Mouse (Mus musculus) C2C12 (cell line): ENCODE measurements around the gene Ttll12. TPM values are rescaled to one million over a fixed set of nuclear protein-coding genes. Genes with fewer than 3 reads are reported as not detected.
A peak's percentile ranks its signal among the peaks of the same experiment; 100 is the strongest.

Source experiments
- H3K27me3 ChIP-seq: one replicate; pipeline ENCODE4 v1.6.1; 2011; ENCODE audit not compliant: control insufficient read depth, insufficient read depth, insufficient read length
- H3K36me3 ChIP-seq: one replicate; pipeline ENCODE4 v1.6.1; 2011; ENCODE audit not compliant: control insufficient read depth, insufficient read depth
- H3K4me3 ChIP-seq: one replicate; pipeline ENCODE4 v1.5.1; 2011; ENCODE audit warnings: mild to moderate bottlenecking, control low read depth; ENCODE audit not compliant: poor library complexity, insufficient read depth, severe bottlenecking
- H3K79me2 ChIP-seq: one replicate; pipeline ENCODE4 v1.6.1; 2011; ENCODE audit not compliant: control insufficient read depth, insufficient read depth
- H3K79me3 ChIP-seq: one replicate; pipeline ENCODE4 v1.6.1; 2011; ENCODE audit warnings: low read depth, control low read depth
- H3ac ChIP-seq: one replicate; pipeline ENCODE3; 2011; ENCODE audit warnings: low read depth; ENCODE audit not compliant: control insufficient read depth, insufficient read length
- CEBPB ChIP-seq: IDR thresholded peaks from one replicate; pipeline ENCODE4 v1.6.1; 2011; ENCODE audit warnings: low read depth, mild to moderate bottlenecking, control low read depth, moderate library complexity
- CTCF ChIP-seq: IDR thresholded peaks from one replicate; pipeline ENCODE4 v1.5.1; 2011; ENCODE audit not compliant: control insufficient read depth, insufficient read depth, insufficient read length
- FOSL1 ChIP-seq: IDR thresholded peaks from one replicate; pipeline ENCODE4 v1.8.0; 2011; ENCODE audit warnings: mild to moderate bottlenecking, low read length; ENCODE audit not compliant: poor library complexity, insufficient read depth, severe bottlenecking
- MAX ChIP-seq: IDR thresholded peaks from one replicate; pipeline ENCODE4 v1.6.1; 2011; ENCODE audit warnings: mild to moderate bottlenecking, control low read depth
- MYOD1 ChIP-seq: IDR thresholded peaks from one replicate; pipeline ENCODE4 v1.6.1; 2011; ENCODE audit warnings: low read depth; ENCODE audit not compliant: control insufficient read depth, insufficient read length
- MYOG ChIP-seq: IDR thresholded peaks from one replicate; pipeline ENCODE4 v1.6.1; 2011; ENCODE audit not compliant: control insufficient read depth, insufficient read length; ENCODE audit errors: extremely low read depth
- USF1 ChIP-seq: IDR thresholded peaks from one replicate; pipeline ENCODE4 v1.6.1; 2011; ENCODE audit warnings: low read depth, mild to moderate bottlenecking, control low read depth, moderate library complexity
- polyA plus RNA-seq: library from polyadenylated mRNA; unstranded; fragments of >200 nt; fragmentation: generic; extraction: Trizol; gene quantifications from one replicate; pipeline ENCODE4 v1.2.1, GENCODE M21; 2012; ENCODE audit warnings: missing spikeins

Ttll12 gene
- polyA plus RNA-seq, 1 experiment, result 84.8 TPM

DNA sequence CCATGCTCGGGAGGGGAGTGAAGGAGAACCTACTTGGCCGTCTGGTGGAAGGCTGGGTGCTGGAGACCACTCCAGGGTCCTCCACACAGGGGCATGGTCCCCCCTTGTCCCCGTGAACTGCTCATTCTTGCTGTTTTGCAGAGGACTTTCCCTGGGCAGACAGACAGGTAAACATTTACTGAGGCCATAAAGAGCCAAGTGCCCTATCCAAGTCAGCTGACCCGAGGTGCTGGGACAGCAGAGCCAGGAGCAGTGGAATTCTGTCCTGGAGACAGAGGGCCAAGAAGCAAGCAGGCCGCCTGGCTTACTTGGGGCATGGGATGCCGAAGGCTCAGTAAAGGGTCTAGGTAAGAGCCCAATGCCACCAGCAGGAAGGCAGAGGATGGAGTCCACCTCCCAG lies 64.3 kb downstream of the Ttll12 start:
- Histone ChIP-seq H3K79me2 (no peaks in the 10 kb centered on the region), H3K4me3 (no peak overlapping the region), H3ac (no peak overlapping the region), H3K27me3 (peaks cover 18% of the 10 kb centered on the region), H3K79me3 (no peaks in the 10 kb centered on the region), H3K36me3 (no peaks in the 10 kb centered on the region)
- TF ChIP-seq MYOG (no peak), MYOD1 (no peak), MAX (no peak), CEBPB (no peak), FOSL1 (no peak), CTCF (no peak), USF1 (no peak)

- no peak overlapping the region for H3ac ChIP-seq
- H3K36me3 ChIP-seq, result no peaks in the 10 kb centered on the region
- H3K4me3 ChIP-seq, result no peak overlapping the region
- H3K27me3 ChIP-seq, result peaks cover 18% of the 10 kb centered on the region
- no peaks in the 10 kb centered on the region for H3K79me3 ChIP-seq
- no peaks in the 10 kb centered on the region for H3K79me2 ChIP-seq
- TF ChIP-seq CTCF (no peak), MYOG (no peak), FOSL1 (no peak), CEBPB (no peak), MYOD1 (no peak), MAX (no peak), USF1 (no peak)
These were observed 64.7 kb downstream of the Ttll12 start for GRCm38 (mm10) chr15:83530233-83530632.

- Histone ChIP-seq H3K27me3 (peaks cover 18% of the 10 kb centered on the region), H3K36me3 (no peaks in the 10 kb centered on the region), H3ac (no peak overlapping the region), H3K4me3 (no peak overlapping the region), H3K79me2 (no peaks in the 10 kb centered on the region), H3K79me3 (no peaks in the 10 kb centered on the region)
- no peak for TF ChIP-seq USF1
- no peak for TF ChIP-seq MAX
- TF ChIP-seq FOSL1, result no peak
- TF ChIP-seq CTCF, result no peak
- no peak for TF ChIP-seq MYOD1
- TF ChIP-seq CEBPB, result no peak
- no peak for TF ChIP-seq MYOG
These were observed 65.2 kb downstream of the Ttll12 start for GRCm38 (mm10) chr15:83529765-83530164.

DNA sequence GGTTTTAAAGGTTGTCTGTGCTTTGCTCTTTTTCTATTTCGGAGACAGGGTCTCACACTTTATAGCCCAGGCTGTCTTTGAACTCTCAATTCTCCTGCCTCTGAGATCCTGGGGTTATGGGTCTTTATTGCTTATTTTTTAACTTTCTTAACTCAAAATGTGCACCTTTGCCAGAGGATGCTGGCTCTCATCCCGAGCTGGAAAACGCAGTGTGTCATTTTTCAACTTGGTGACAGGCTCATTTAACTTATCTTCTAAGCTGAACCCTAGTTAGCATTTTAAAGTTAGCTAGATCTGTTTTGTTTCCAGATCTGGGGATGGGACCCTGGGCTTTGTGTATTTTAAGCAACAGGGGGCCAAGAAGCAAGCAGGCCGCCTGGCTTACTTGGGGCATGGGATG lies 66.1 kb downstream of the Ttll12 start:
- Histone ChIP-seq H3K79me3 (no peaks in the 10 kb centered on the region), H3K27me3 (peaks cover 18% of the 10 kb centered on the region)

DNA sequence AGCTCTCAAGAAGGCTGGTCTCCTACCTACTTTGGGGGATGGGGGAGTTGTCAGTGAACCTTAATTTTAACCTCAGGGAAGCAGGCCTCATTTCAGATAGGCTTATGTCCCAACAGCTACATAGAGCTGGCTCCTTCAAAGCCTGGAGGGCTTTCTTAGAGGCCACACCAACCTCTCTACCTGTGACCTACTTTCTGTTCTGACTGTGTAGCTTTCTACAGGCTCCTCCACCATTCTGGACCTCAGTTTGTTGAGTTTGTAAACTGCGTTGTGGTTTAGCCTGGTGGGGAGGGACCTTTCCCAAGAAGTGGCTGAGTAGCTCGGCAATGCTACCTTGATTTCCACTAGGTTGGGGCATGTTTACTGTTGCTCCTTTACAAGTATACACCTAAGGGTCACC lies 67.2 kb downstream of the Ttll12 start:
- TF ChIP-seq CEBPB (no peak), FOSL1 (no peak), CTCF (no peak), MYOD1 (no peak), MYOG (no peak), MAX (no peak), USF1 (no peak)
- no peaks in the 10 kb centered on the region for H3K79me2 ChIP-seq
- H3K4me3 ChIP-seq, result no peak overlapping the region
- no peaks in the 10 kb centered on the region for H3K36me3 ChIP-seq
- H3ac ChIP-seq, result no peak overlapping the region
- H3K27me3 ChIP-seq, result peaks cover 18% of the 10 kb centered on the region
- no peaks in the 10 kb centered on the region for H3K79me3 ChIP-seq

More for the DNA sequence above, 66.1 kb downstream of the Ttll12 start:
- no peak overlapping the region for H3K4me3 ChIP-seq
- no peak overlapping the region for H3ac ChIP-seq
- no peaks in the 10 kb centered on the region for H3K36me3 ChIP-seq
- H3K79me2 ChIP-seq, result no peaks in the 10 kb centered on the region
- TF ChIP-seq MYOD1 (no peak), USF1 (no peak), FOSL1 (no peak), CEBPB (no peak), MAX (no peak), CTCF (no peak), MYOG (no peak)

DNA sequence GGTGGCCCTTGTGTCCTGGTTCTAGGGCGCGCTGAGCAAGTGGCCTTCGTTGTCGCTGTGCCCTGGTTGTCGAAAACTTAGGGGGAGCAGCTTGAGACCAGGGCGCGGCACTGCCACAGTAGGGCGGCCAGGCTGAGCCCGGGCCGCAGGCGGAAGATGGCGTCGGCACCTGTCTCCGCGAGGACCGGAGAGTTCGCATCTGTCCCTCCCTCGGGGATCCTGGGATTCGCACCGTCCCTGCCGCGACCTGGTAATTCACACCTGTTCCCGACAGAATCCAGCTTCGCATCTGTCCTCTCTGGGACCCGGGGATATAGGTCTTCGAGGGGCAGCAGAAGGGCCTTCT lies 67.9 kb downstream of the Ttll12 start:
- Histone ChIP-seq H3K4me3 (peak overlapping the region; percentile 25), H3K79me2 (no peaks in the 10 kb centered on the region), H3K36me3 (no peaks in the 10 kb centered on the region), H3K79me3 (no peaks in the 10 kb centered on the region), H3K27me3 (peaks cover 18% of the 10 kb centered on the region), H3ac (peak overlapping the region; percentile 25)
- TF ChIP-seq CEBPB, result no peak
- no peak for TF ChIP-seq CTCF
- TF ChIP-seq MYOD1, result no peak
- no peak for TF ChIP-seq MYOG
- no peak for TF ChIP-seq MAX
- no peak for TF ChIP-seq FOSL1
- no peak for TF ChIP-seq USF1
